Mouse (Mus musculus): Measurements from ENCODE around the gene Gas7. TPM values are rescaled to one million over a fixed set of nuclear protein-coding genes. Genes with fewer than 3 reads are reported as not detected.

Gas7 gene
- total RNA-seq, 2 experiments from 2014 or later, result 22.7 to 27.1 TPM

GRCm38 (mm10) chr11:67722399-67723156 is 267.3 kb downstream of the Gas7 start:
- DNase-seq, result no peak

GRCm38 (mm10) chr11:67723231-67724013 is 268.2 kb downstream of the Gas7 start:
- no peak for DNase-seq

GRCm38 (mm10) chr11:67727095-67727494 is 271.9 kb downstream of the Gas7 start:
- DNase-seq, result no peak

- DNase-seq, result no peak
These were observed 273.5 kb downstream of the Gas7 start for GRCm38 (mm10) chr11:67728726-67729125.

- DNase-seq, result no peak
These were observed 275.8 kb downstream of the Gas7 start for GRCm38 (mm10) chr11:67731056-67731455.

GRCm38 (mm10) chr11:67733726-67734125 is 278.5 kb downstream of the Gas7 start:
- DNase-seq, result no peak

- no peak for DNase-seq
These were observed 279.4 kb downstream of the Gas7 start for GRCm38 (mm10) chr11:67734597-67734996.

GRCm38 (mm10) chr11:67738345-67738744 is 283.1 kb downstream of the Gas7 start:
- DNase-seq, result no peak

Other genes with a start within 250 kb of the Gas7 start
- gene Myh4, start 217.4 kb upstream of the Gas7 start, total RNA-seq (2021), result over 10,000 TPM; 17,280 to 21,084 TPM
- 1,000 to 10,000 TPM; 2,237 to 2,877 TPM for gene Myh8, start 178.3 kb upstream of the Gas7 start, total RNA-seq (2021)
- 1 to 10 TPM; 3.0 to 4.1 TPM for gene Myh13, start 133.8 kb upstream of the Gas7 start, total RNA-seq (2021)
- not detected for gene Rcvrn, start 239.9 kb downstream of the Gas7 start, total RNA-seq (2021)